Mouse (Mus musculus): ENCODE measurements around the gene March9. TPM values are rescaled to one million over a fixed set of nuclear protein-coding genes. Genes with fewer than 3 reads are reported as not detected.

The March9 gene
- polyA plus RNA-seq, 1 experiment from 2014 or later, result 0.50 TPM

- 25% methylated on average over 8 of the region's 8 CpGs for WGBS
- peak; percentile 19; the same call in 1 of the 2 replicates for ATAC-seq
- H3K27me3 ChIP-seq (replicated peaks; ENCODE audit: control insufficient read depth, insufficient read depth, low read length), result peaks cover 60% of the 10 kb centered on the region
Observed at GRCm38 (mm10) chr10:127081996-127082620, 22.1 kb upstream of the March9 start.

GRCm38 (mm10) chr10:127080901-127081780 is 21.2 kb upstream of the March9 start:
- 4% methylated on average over 48 of the region's 48 CpGs for WGBS
- peaks cover 40% of the 10 kb centered on the region for H3K4me1 ChIP-seq (ENCODE audit: control insufficient read depth, insufficient read depth, low read length)
- H3K4me2 ChIP-seq (ENCODE audit: low read depth, low read length), result peak overlapping the region; percentile 55
- peaks cover 62% of the 10 kb centered on the region for H3K27me3 ChIP-seq (replicated peaks; ENCODE audit: control insufficient read depth, insufficient read depth, low read length)
- H3K4me3 ChIP-seq (ENCODE audit: low read length), result peak overlapping the region; percentile 36
- no peak overlapping the region for H3K27ac ChIP-seq (ENCODE audit: low read length)
- H3K9ac ChIP-seq (ENCODE audit: low read depth, low read length), result peak overlapping the region; percentile 37
- no peaks in the 10 kb centered on the region for H3K9me3 ChIP-seq (ENCODE audit: control insufficient read depth, low read length)
- ATAC-seq, result no peak
- no peaks in the 10 kb centered on the region for H3K36me3 ChIP-seq (ENCODE audit: control insufficient read depth, insufficient read depth, low read length)

More at GRCm38 (mm10) chr10:127081996-127082620, 22.1 kb upstream of the March9 start:
- Histone ChIP-seq H3K4me1 (ENCODE audit: control insufficient read depth, insufficient read depth, low read length) (peaks cover 40% of the 10 kb centered on the region), H3K4me3 (ENCODE audit: low read length) (no peak overlapping the region), H3K9ac (ENCODE audit: low read depth, low read length) (0 out of 2 replicates have a peak overlapping the region, but pooled peaks have one; percentile 37), H3K9me3 (ENCODE audit: control insufficient read depth, low read length) (no peaks in the 10 kb centered on the region), H3K4me2 (ENCODE audit: low read depth, low read length) (no peak overlapping the region), H3K27ac (ENCODE audit: low read length) (no peak overlapping the region), H3K36me3 (ENCODE audit: control insufficient read depth, insufficient read depth, low read length) (no peaks in the 10 kb centered on the region)

- Histone ChIP-seq H3K4me2 (ENCODE audit: low read depth, low read length) (peak overlapping the region; percentile 77), H3K4me3 (ENCODE audit: low read length) (peak overlapping the region; percentile 51), H3K27me3 (replicated peaks; ENCODE audit: control insufficient read depth, insufficient read depth, low read length) (peaks cover 67% of the 10 kb centered on the region), H3K27ac (ENCODE audit: low read length) (no peak overlapping the region), H3K36me3 (ENCODE audit: control insufficient read depth, insufficient read depth, low read length) (no peaks in the 10 kb centered on the region), H3K4me1 (ENCODE audit: control insufficient read depth, insufficient read depth, low read length) (peaks cover 40% of the 10 kb centered on the region), H3K9me3 (ENCODE audit: control insufficient read depth, low read length) (no peaks in the 10 kb centered on the region), H3K9ac (ENCODE audit: low read depth, low read length) (peak overlapping the region; percentile 61)
- WGBS, result 3% methylated on average over 67 of the region's 70 CpGs
- no peak for ATAC-seq
Observed at GRCm38 (mm10) chr10:127079665-127080391, 19.8 kb upstream of the March9 start.

- Histone ChIP-seq H3K27me3 (replicated peaks; ENCODE audit: control insufficient read depth, insufficient read depth, low read length) (peaks cover 62% of the 10 kb centered on the region), H3K4me1 (ENCODE audit: control insufficient read depth, insufficient read depth, low read length) (peaks cover 40% of the 10 kb centered on the region), H3K27ac (ENCODE audit: low read length) (no peak overlapping the region), H3K4me3 (ENCODE audit: low read length) (peak overlapping the region; percentile 51), H3K4me2 (ENCODE audit: low read depth, low read length) (peak overlapping the region; percentile 77), H3K9me3 (ENCODE audit: control insufficient read depth, low read length) (no peaks in the 10 kb centered on the region), H3K36me3 (ENCODE audit: control insufficient read depth, insufficient read depth, low read length) (no peaks in the 10 kb centered on the region), H3K9ac (ENCODE audit: low read depth, low read length) (peak overlapping the region; percentile 61)
- peak; percentile 28 for ATAC-seq
- WGBS, result 1% methylated on average over 46 of the region's 49 CpGs
Observed at GRCm38 (mm10) chr10:127078677-127079575, 18.9 kb upstream of the March9 start.

- H3K27ac ChIP-seq (ENCODE audit: low read length), result no peak overlapping the region
- H3K27me3 ChIP-seq (replicated peaks; ENCODE audit: control insufficient read depth, insufficient read depth, low read length), result peaks cover 59% of the 10 kb centered on the region
- no peaks in the 10 kb centered on the region for H3K36me3 ChIP-seq (ENCODE audit: control insufficient read depth, insufficient read depth, low read length)
- H3K4me1 ChIP-seq (ENCODE audit: control insufficient read depth, insufficient read depth, low read length), result peaks cover 40% of the 10 kb centered on the region
- H3K4me3 ChIP-seq (ENCODE audit: low read length), result peak overlapping the region; percentile 51
- no peak overlapping the region for H3K9ac ChIP-seq (ENCODE audit: low read depth, low read length)
- H3K4me2 ChIP-seq (ENCODE audit: low read depth, low read length), result peak overlapping the region; percentile 77
- WGBS, result 4% methylated on average over 12 of the region's 12 CpGs
- H3K9me3 ChIP-seq (ENCODE audit: control insufficient read depth, low read length), result no peaks in the 10 kb centered on the region
- ATAC-seq, result no peak
Observed at GRCm38 (mm10) chr10:127078001-127078676, 18.2 kb upstream of the March9 start.

- Histone ChIP-seq H3K36me3 (ENCODE audit: control insufficient read depth, insufficient read depth, low read length) (no peaks in the 10 kb centered on the region), H3K9ac (ENCODE audit: low read depth, low read length) (no peak overlapping the region), H3K4me3 (ENCODE audit: low read length) (no peak overlapping the region), H3K4me1 (ENCODE audit: control insufficient read depth, insufficient read depth, low read length) (peaks cover 40% of the 10 kb centered on the region), H3K27ac (ENCODE audit: low read length) (no peak overlapping the region), H3K4me2 (ENCODE audit: low read depth, low read length) (no peak overlapping the region), H3K27me3 (replicated peaks; ENCODE audit: control insufficient read depth, insufficient read depth, low read length) (peaks cover 56% of the 10 kb centered on the region), H3K9me3 (ENCODE audit: control insufficient read depth, low read length) (no peaks in the 10 kb centered on the region)
- WGBS, result 8% methylated on average over 10 of the region's 10 CpGs
- ATAC-seq, result no peak
Observed at GRCm38 (mm10) chr10:127077515-127077914, 17.5 kb upstream of the March9 start.

GRCm38 (mm10) chr10:127076082-127076481 is 16.1 kb upstream of the March9 start:
- WGBS, result 33% methylated on average over 4 of the region's 4 CpGs

GRCm38 (mm10) chr10:127075651-127076050 is 15.7 kb upstream of the March9 start:
- no peak overlapping the region for H3K9ac ChIP-seq (ENCODE audit: low read depth, low read length)
- no peaks in the 10 kb centered on the region for H3K36me3 ChIP-seq (ENCODE audit: control insufficient read depth, insufficient read depth, low read length)
- no peaks in the 10 kb centered on the region for H3K9me3 ChIP-seq (ENCODE audit: control insufficient read depth, low read length)
- no peak overlapping the region for H3K4me2 ChIP-seq (ENCODE audit: low read depth, low read length)
- H3K27me3 ChIP-seq (replicated peaks; ENCODE audit: control insufficient read depth, insufficient read depth, low read length), result peaks cover 40% of the 10 kb centered on the region
- peaks cover 32% of the 10 kb centered on the region for H3K4me1 ChIP-seq (ENCODE audit: control insufficient read depth, insufficient read depth, low read length)
- 68% methylated on average over 8 of the region's 8 CpGs for WGBS
- no peak overlapping the region for H3K4me3 ChIP-seq (ENCODE audit: low read length)
- no peak overlapping the region for H3K27ac ChIP-seq (ENCODE audit: low read length)
- ATAC-seq, result no peak

More at GRCm38 (mm10) chr10:127076082-127076481, 16.1 kb upstream of the March9 start:
- Histone ChIP-seq H3K36me3 (ENCODE audit: control insufficient read depth, insufficient read depth, low read length) (no peaks in the 10 kb centered on the region), H3K4me2 (ENCODE audit: low read depth, low read length) (no peak overlapping the region), H3K27me3 (replicated peaks; ENCODE audit: control insufficient read depth, insufficient read depth, low read length) (peaks cover 44% of the 10 kb centered on the region), H3K4me3 (ENCODE audit: low read length) (no peak overlapping the region), H3K27ac (ENCODE audit: low read length) (no peak overlapping the region), H3K4me1 (ENCODE audit: control insufficient read depth, insufficient read depth, low read length) (peaks cover 33% of the 10 kb centered on the region), H3K9me3 (ENCODE audit: control insufficient read depth, low read length) (no peaks in the 10 kb centered on the region), H3K9ac (ENCODE audit: low read depth, low read length) (no peak overlapping the region)
- ATAC-seq, result no peak
